Mouse (Mus musculus) cerebellum, adult 2 months (tissue): ENCODE measurements around the gene Grm5.

Source experiments
- CTCF ChIP-seq: fragments of 200-500 bp; IDR thresholded peaks from 2 replicates; pipeline ENCODE4 v1.5.1; 2011; ENCODE audit warnings: low read depth, mild to moderate bottlenecking, control low read depth, low read length, moderate library complexity, borderline replicate concordance; ENCODE audit not compliant: insufficient read depth
- POLR2A ChIP-seq: fragments of 200-500 bp; IDR thresholded peaks from 2 replicates; pipeline ENCODE4 v1.6.1; 2011; ENCODE audit warnings: low read length, control low read depth, borderline replicate concordance; ENCODE audit not compliant: insufficient read depth

GRCm38 (mm10) chr7:88056438-88056837 lies 472.5 kb downstream of the Grm5 start:
- no peak for TF ChIP-seq POLR2A
- no peak for TF ChIP-seq CTCF
